Mouse (Mus musculus) lung, embryonic 16.5 days (tissue): Measurements from ENCODE around the gene Plpp2. TPM values are rescaled to one million over a fixed set of nuclear protein-coding genes. Genes with fewer than 3 reads are reported as not detected.

Experiments used
- ATAC-seq: fragments of 200-750 bp; cut with Nextera tagmentation; 2 replicates; pipeline ENCODE4 v1.8.0; 2017; ENCODE audit warnings: low read depth, mild to moderate bottlenecking, moderate library complexity
- H3K27ac ChIP-seq: fragments of 300-500 bp; sonication (generic); 2 replicates; pipeline ENCODE4 v1.5.1; 2014; ENCODE audit warnings: mild to moderate bottlenecking, control low read depth, low read length
- H3K27me3 ChIP-seq: fragments of 300-500 bp; sonication (generic); 2 replicates; pipeline ENCODE4 v1.6.1; 2014; ENCODE audit warnings: low read depth, low read length, mixed read lengths; ENCODE audit not compliant: control insufficient read depth, insufficient read depth
- H3K36me3 ChIP-seq: fragments of 300-500 bp; sonication (generic); 2 replicates; pipeline ENCODE4 v1.6.1; 2014; ENCODE audit warnings: low read length; ENCODE audit not compliant: control insufficient read depth, insufficient read depth
- H3K4me1 ChIP-seq: fragments of 300-500 bp; sonication (generic); replicated peaks from 2 replicates; pipeline ENCODE4 v1.6.1; 2014; ENCODE audit warnings: low read length, mixed read lengths; ENCODE audit not compliant: control insufficient read depth, insufficient read depth
- H3K4me2 ChIP-seq: fragments of 300-500 bp; sonication (generic); 2 replicates; pipeline ENCODE4 v1.6.1; 2014; ENCODE audit warnings: low read depth, low read length, control low read depth
- H3K4me3 ChIP-seq: fragments of 300-500 bp; sonication (generic); 2 replicates; pipeline ENCODE4 v1.5.1; 2014; ENCODE audit warnings: mild to moderate bottlenecking, low read length, control low read depth
- H3K9ac ChIP-seq: fragments of 300-500 bp; sonication (generic); 2 replicates; pipeline ENCODE4 v1.6.1; 2014; ENCODE audit warnings: low read length, control low read depth
- H3K9me3 ChIP-seq: fragments of 300-500 bp; sonication (generic); 2 replicates; pipeline ENCODE4 v1.6.1; 2016; ENCODE audit warnings: low read length; ENCODE audit not compliant: control insufficient read depth
- WGBS: fragments of 180-500 bp; shearing (Covaris S2); extraction: QIAGEN DNeasy Blood & Tissue Kit; methylation state at CpG from one replicate; pipeline ENCODE4 v1.1.7; 2014; 5-methylcytosine and 5-hydroxymethylcytosine counted together
- microRNA-seq: library from miRNA; unstranded; fragments of <30 nt; microRNA quantifications from one replicate; pipeline ENCODE4, GENCODE M21; 2016
- polyA plus RNA-seq: library from polyadenylated mRNA; unstranded; fragments of >200 nt; fragmentation: Nextera tagmentation; extraction: Ambion mirVana; gene quantifications from 2 replicates; pipeline ENCODE4 v1.2.1, GENCODE M21; 2015

Gene Plpp2
- polyA plus RNA-seq, 1 experiment from 2014 or later, result 34.4 TPM

GRCm38 (mm10) chr10:79495886-79496285, 37.7 kb downstream of the Plpp2 start:
- Histone ChIP-seq H3K9ac (no peak overlapping the region), H3K4me3 (no peak overlapping the region), H3K27ac (no peak overlapping the region), H3K4me2 (no peak overlapping the region), H3K27me3 (no peaks in the 10 kb centered on the region), H3K36me3 (no peaks in the 10 kb centered on the region), H3K4me1 (no peaks in the 10 kb centered on the region), H3K9me3 (no peaks in the 10 kb centered on the region)
- no peak for ATAC-seq
- 49% methylated on average over 3 of the region's 3 CpGs for WGBS

Small RNAs within 50 kb of the gene (microRNA-seq; reads per million reads assigned to microRNA genes)
- gene Mir6909, result 1.2 reads per million

Other genes starting within 250 kb of the Plpp2 start
- not detected in 2 replicates for gene Vmn2r82, start 177.3 kb downstream of the Plpp2 start, polyA plus RNA-seq
- gene Vmn2r83, start 65.1 kb downstream of the Plpp2 start, polyA plus RNA-seq, result not detected in 2 replicates
- 43.7 and 44.9 TPM in 2 replicates for gene Mier2, start 21.4 kb upstream of the Plpp2 start, polyA plus RNA-seq
- gene Theg, start 53.5 kb upstream of the Plpp2 start, polyA plus RNA-seq, result not detected in 2 replicates
- gene C2cd4c, start 80.2 kb upstream of the Plpp2 start, polyA plus RNA-seq, result not detected in 2 replicates
- 2.0 and 4.2 TPM in 2 replicates for gene Shc2, start 104.1 kb upstream of the Plpp2 start, polyA plus RNA-seq
- not detected in 2 replicates for gene Odf3l2, start 111.9 kb upstream of the Plpp2 start, polyA plus RNA-seq
- gene Madcam1, start 130.8 kb upstream of the Plpp2 start, polyA plus RNA-seq, result 0.53 and 0.69 TPM in 2 replicates
- 57.5 and 58.3 TPM in 2 replicates for gene Tpgs1, start 135.6 kb upstream of the Plpp2 start, polyA plus RNA-seq
- 64.0 and 68.9 TPM in 2 replicates for gene Cdc34, start 148.4 kb upstream of the Plpp2 start, polyA plus RNA-seq
- gene Gzmm, start 155.2 kb upstream of the Plpp2 start, polyA plus RNA-seq, result 0.62 and 0.98 TPM in 2 replicates
- gene Bsg, start 170.7 kb upstream of the Plpp2 start, polyA plus RNA-seq, result 1,174 and 1,330 TPM in 2 replicates
- not detected in 2 replicates for gene Hcn2, start 182.8 kb upstream of the Plpp2 start, polyA plus RNA-seq
- 46.2 and 47.8 TPM in 2 replicates for gene Polrmt, start 212.8 kb upstream of the Plpp2 start, polyA plus RNA-seq
- 0.11 and 0.29 TPM in 2 replicates for gene Fgf22, start 221.3 kb upstream of the Plpp2 start, polyA plus RNA-seq
- 47.9 and 61.4 TPM in 2 replicates for gene Rnf126, start 233.2 kb upstream of the Plpp2 start, polyA plus RNA-seq
- 21.7 and 22.7 TPM in 2 replicates for gene Fstl3, start 243.5 kb upstream of the Plpp2 start, polyA plus RNA-seq